Mouse (Mus musculus) CH12.LX (cell line): ENCODE measurements at regions not wholly inside any gene's neighbourhood (a gene's known extent, or its start where the extent isn't known, plus 50 kb on each side); places are given as distances from the start of the nearest gene placed in this dataset.

Experiments
- DNase-seq: peaks from one replicate; pipeline ENCODE4 v3.0.0-alpha.2; 2013; ENCODE audit errors: extremely low read depth
- H3K27ac ChIP-seq: 2 replicates; pipeline ENCODE4 v1.5.1; 2012; ENCODE audit warnings: low read depth, mild to moderate bottlenecking, control low read depth, moderate library complexity; ENCODE audit not compliant: insufficient read depth
- H3K27me3 ChIP-seq: replicated peaks from 2 replicates; pipeline ENCODE3; 2012; ENCODE audit warnings: inconsistent platforms
- H3K36me3 ChIP-seq, 2 experiments: replicated peaks in 1 of 2; 2 replicates each; pipeline versions ENCODE3 to v1.6.1; 2012; ENCODE audit warnings: inconsistent platforms in 1 of 2, low read length in 1 of 2, mild to moderate bottlenecking in 1 of 2, mixed read lengths in 1 of 2, moderate library complexity in 1 of 2; ENCODE audit not compliant: control insufficient read depth in 1 of 2, insufficient read depth in 1 of 2
- H3K4me1 ChIP-seq, 2 experiments: 2 replicates each; pipeline ENCODE4 v1.6.1; 2012; ENCODE audit warnings: inconsistent platforms in 1 of 2, moderate library complexity in 1 of 2; ENCODE audit not compliant: insufficient read depth in 2 of 2, control insufficient read depth in 1 of 2
- H3K4me2 ChIP-seq: 2 replicates; pipeline ENCODE4 v1.6.1; 2012; ENCODE audit warnings: low read depth, mild to moderate bottlenecking, control low read depth; ENCODE audit not compliant: poor library complexity, insufficient read depth, severe bottlenecking
- H3K4me3 ChIP-seq, 3 experiments: fragments of 150-350 bp in 1 of 3; sonication (generic) in 1 of 3; replicated peaks in 1 of 3; 2 replicates each; pipeline versions ENCODE3 to v1.5.1; 2011 to 2012; ENCODE audit warnings: low read depth in 2 of 3, low read length in 2 of 3, mild to moderate bottlenecking in 2 of 3, moderate library complexity in 2 of 3, control low read depth in 1 of 3, improper control_type of control experiment in 1 of 3, inconsistent platforms in 1 of 3, mixed read lengths in 1 of 3; ENCODE audit not compliant: poor library complexity in 1 of 3
- H3K79me2 ChIP-seq: replicated peaks from 2 replicates; pipeline ENCODE4 v1.6.1; 2012; ENCODE audit warnings: mild to moderate bottlenecking, moderate library complexity; ENCODE audit not compliant: control insufficient read depth, poor library complexity, insufficient read depth, severe bottlenecking; ENCODE audit errors: extremely low read depth
- H3K9ac ChIP-seq: 2 replicates; pipeline ENCODE4 v1.6.1; 2012; ENCODE audit warnings: low read depth, mild to moderate bottlenecking, control low read depth, moderate library complexity; ENCODE audit not compliant: insufficient read depth
- H3K9me3 ChIP-seq: replicated peaks from 2 replicates; pipeline ENCODE3; 2012; ENCODE audit warnings: low read length, inconsistent platforms, mixed read lengths
- BHLHE40 ChIP-seq: IDR thresholded peaks from 2 replicates; pipeline ENCODE4 v1.6.1; 2011; ENCODE audit warnings: mild to moderate bottlenecking, low read depth, low read length, improper control_type of control experiment
- CHD1 ChIP-seq: IDR thresholded peaks from 2 replicates; pipeline ENCODE4 v1.6.1; 2012; ENCODE audit warnings: low read depth, low read length, improper control_type of control experiment, inconsistent platforms
- CTCF ChIP-seq, 2 experiments: IDR thresholded peaks in 1 of 2; conservative IDR thresholded peaks in 1 of 2; 2 replicates each; pipeline ENCODE4 v1.5.1; 2011 to 2012; ENCODE audit warnings: low read depth in 2 of 2, low read length in 2 of 2, improper control_type of control experiment in 1 of 2, inconsistent platforms in 1 of 2, mild to moderate bottlenecking in 1 of 2, moderate library complexity in 1 of 2
- E2F4 ChIP-seq: IDR thresholded peaks from 2 replicates; pipeline ENCODE4 v1.6.1; 2011; ENCODE audit warnings: low read depth, low read length, improper control_type of control experiment; ENCODE audit not compliant: insufficient replicate concordance
- EP300 ChIP-seq: IDR thresholded peaks from 2 replicates; pipeline ENCODE4 v1.6.1; 2011; ENCODE audit warnings: low read length, improper control_type of control experiment
- ETS1 ChIP-seq: conservative IDR thresholded peaks from 2 replicates; pipeline ENCODE4 v1.6.1; 2012; ENCODE audit warnings: low read depth, mild to moderate bottlenecking, inconsistent platforms, low read length, improper control_type of control experiment, moderate library complexity
- GABPA ChIP-seq: IDR thresholded peaks from 2 replicates; pipeline ENCODE4 v1.6.1; 2012; ENCODE audit warnings: low read depth, low read length, improper control_type of control experiment, inconsistent platforms; ENCODE audit not compliant: insufficient replicate concordance
- HCFC1 ChIP-seq: IDR thresholded peaks from 2 replicates; pipeline ENCODE4 v1.6.1; 2012; ENCODE audit warnings: low read depth, mild to moderate bottlenecking, inconsistent platforms, low read length, improper control_type of control experiment
- JUND ChIP-seq: conservative IDR thresholded peaks from 2 replicates; pipeline ENCODE4 v1.6.1; 2011; ENCODE audit warnings: low read depth, low read length, improper control_type of control experiment
- MAFK ChIP-seq: IDR thresholded peaks from 2 replicates; pipeline ENCODE4 v1.6.1; 2011; ENCODE audit warnings: low read length, improper control_type of control experiment; ENCODE audit not compliant: insufficient replicate concordance
- MAZ ChIP-seq: IDR thresholded peaks from 2 replicates; pipeline ENCODE4 v1.6.1; 2012; ENCODE audit warnings: low read depth, mild to moderate bottlenecking, inconsistent platforms, low read length, improper control_type of control experiment, moderate library complexity
- MEF2A ChIP-seq: IDR thresholded peaks from 2 replicates; pipeline ENCODE4 v1.6.1; 2014; ENCODE audit warnings: low read depth, mild to moderate bottlenecking, inconsistent platforms, low read length, improper control_type of control experiment, borderline replicate concordance
- MXI1 ChIP-seq: IDR thresholded peaks from 2 replicates; pipeline ENCODE4 v1.6.1; 2011; ENCODE audit warnings: mild to moderate bottlenecking, low read depth, low read length, improper control_type of control experiment
- NELFE ChIP-seq: IDR thresholded peaks from 2 replicates; pipeline ENCODE4 v1.6.1; 2011; ENCODE audit warnings: low read depth, low read length, improper control_type of control experiment
- PAX5 ChIP-seq: IDR thresholded peaks from 2 replicates; pipeline ENCODE4 v1.6.1; 2012; ENCODE audit warnings: low read length, inconsistent platforms, mixed read lengths
- POLR2AphosphoS2 ChIP-seq: IDR thresholded peaks from 2 replicates; pipeline ENCODE4 v1.6.1; 2011; ENCODE audit warnings: low read depth, low read length, improper control_type of control experiment
- RCOR1 ChIP-seq: conservative IDR thresholded peaks from 2 replicates; pipeline ENCODE4 v1.6.1; 2012; ENCODE audit warnings: low read depth, mild to moderate bottlenecking, inconsistent platforms, low read length, improper control_type of control experiment
- SIN3A ChIP-seq: IDR thresholded peaks from 2 replicates; pipeline ENCODE4 v1.6.1; 2012; ENCODE audit warnings: low read length, improper control_type of control experiment, inconsistent platforms
- SMC3 ChIP-seq: IDR thresholded peaks from 2 replicates; pipeline ENCODE4 v1.6.1; 2011; ENCODE audit warnings: low read depth, low read length, improper control_type of control experiment
- TBP ChIP-seq: conservative IDR thresholded peaks from 2 replicates; pipeline ENCODE4 v1.6.1; 2011; ENCODE audit warnings: low read depth, low read length, improper control_type of control experiment
- TCF12 ChIP-seq: IDR thresholded peaks from 2 replicates; pipeline ENCODE4 v1.6.1; 2014; ENCODE audit warnings: low read depth, mild to moderate bottlenecking, inconsistent platforms, low read length, improper control_type of control experiment
- UBTF ChIP-seq: IDR thresholded peaks from 2 replicates; pipeline ENCODE4 v1.6.1; 2012; ENCODE audit warnings: low read depth, mild to moderate bottlenecking, inconsistent platforms, low read length, improper control_type of control experiment, moderate library complexity
- USF1 ChIP-seq: IDR thresholded peaks from 2 replicates; pipeline ENCODE4 v1.6.1; 2014; ENCODE audit warnings: low read depth, mild to moderate bottlenecking, inconsistent platforms, low read length, improper control_type of control experiment
- USF2 ChIP-seq: conservative IDR thresholded peaks from 2 replicates; pipeline ENCODE4 v1.6.1; 2011; ENCODE audit warnings: low read depth, low read length, improper control_type of control experiment
- ZC3H11A ChIP-seq: IDR thresholded peaks from 2 replicates; pipeline ENCODE4 v1.6.1; 2012; ENCODE audit warnings: low read depth, mild to moderate bottlenecking, inconsistent platforms, low read length, improper control_type of control experiment
- ZKSCAN1 ChIP-seq: IDR thresholded peaks from 2 replicates; pipeline ENCODE4 v1.6.1; 2012; ENCODE audit warnings: low read depth, inconsistent platforms, low read length, improper control_type of control experiment, borderline replicate concordance
- dilution Hi-C: fragments of 300-500 bp; cut with MboI; formaldehyde crosslinking; loops from 2 replicates; pipeline ENCODE4 v1.14.3; 2020; ENCODE audit warnings: low sequenced_read_pairs; ENCODE audit not compliant: extremely low pct_unique_long_range_greater_than_20kb, extremely low pct_ligation_motif_present
- in situ Hi-C: fragments of 300-500 bp; cut with MboI; formaldehyde crosslinking; loops from 3 replicates; pipeline ENCODE4 v1.14.3; 2019; ENCODE audit warnings: low sequenced_read_pairs, low pct_ligation_motif_present, low pct_unique_long_range_greater_than_20kb, mixed read lengths

DNA sequence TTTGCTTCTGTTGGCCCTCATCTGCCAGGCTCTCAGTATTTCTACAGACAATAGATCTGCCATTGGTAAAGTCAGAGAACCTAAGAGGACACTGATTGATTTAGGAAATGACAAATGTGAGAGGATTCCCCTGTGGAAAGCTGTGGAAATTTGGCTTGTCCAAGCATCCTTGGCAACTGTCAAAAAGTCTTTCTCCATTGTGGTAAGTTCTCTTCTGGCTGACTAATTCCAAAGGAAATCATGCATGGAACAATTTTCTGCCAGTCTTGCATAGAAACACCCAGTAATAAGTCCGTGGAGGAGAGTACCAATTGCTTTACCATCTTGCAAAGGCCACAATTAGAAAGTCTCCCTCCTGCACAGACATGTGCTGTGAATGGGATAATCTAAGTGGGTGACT, 349.4 kb upstream of the Syt1 start:
- in situ Hi-C loops (no loop called here), dilution Hi-C loops (no loop called here)
- Histone ChIP-seq H3K4me2 (no peak overlapping the region), H3K36me3 (no peaks in the 10 kb centered on the region), H3K4me1 (no peaks in the 10 kb centered on the region; a peak in 1 of 4 replicates), H3K4me3 (no peak overlapping the region), H3K27me3 (no peaks in the 10 kb centered on the region), H3K9me3 (no peaks in the 10 kb centered on the region), H3K79me2 (no peaks in the 10 kb centered on the region), H3K27ac (no peak overlapping the region), H3K9ac (no peak overlapping the region)
- no peak for TF ChIP-seq SIN3A
- TF ChIP-seq ZC3H11A = no peak
- TF ChIP-seq NELFE = no peak
- TF ChIP-seq USF2 = no peak
- no peak for TF ChIP-seq UBTF
- no peak for TF ChIP-seq EP300
- no peak for TF ChIP-seq HCFC1
- no peak for TF ChIP-seq PAX5
- TF ChIP-seq CTCF (conservative IDR thresholded peaks at IDR 0.05 in 1 of 2, IDR thresholded peaks at IDR 0.05 in 1 of 2; ENCODE audit: low read depth in 2 of 2, low read length in 2 of 2) = no peak
- no peak for TF ChIP-seq USF1
- no peak for DNase-seq

DNA sequence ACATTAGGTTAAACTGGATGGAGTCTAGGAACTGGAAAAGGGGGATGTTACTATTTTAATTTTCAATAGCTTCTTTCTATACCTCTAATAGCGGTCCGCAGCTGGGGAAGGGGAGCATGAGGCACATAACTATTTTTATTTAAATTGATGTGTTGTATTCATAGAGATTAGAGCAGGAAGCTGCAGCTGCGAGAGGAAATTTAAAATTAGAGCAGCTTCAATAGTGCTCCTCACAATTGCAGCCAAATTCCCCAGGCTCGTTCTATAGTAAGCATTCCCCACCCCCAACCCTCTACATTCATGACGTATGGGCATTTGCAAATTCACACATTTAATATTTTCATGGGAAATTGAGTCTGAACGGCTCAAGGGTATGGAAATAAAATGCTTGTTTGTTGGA, 348.0 kb upstream of the Syt1 start:
- dilution Hi-C loops = no loop called here
- no peaks in the 10 kb centered on the region for H3K27me3 ChIP-seq
- in situ Hi-C loops = no loop called here
- H3K36me3 ChIP-seq = no peaks in the 10 kb centered on the region
- H3K79me2 ChIP-seq = no peaks in the 10 kb centered on the region
- no peaks in the 10 kb centered on the region for H3K9me3 ChIP-seq
- no peak overlapping the region for H3K4me2 ChIP-seq
- no peak for TF ChIP-seq SMC3
- no peak for TF ChIP-seq ETS1
- H3K4me1 ChIP-seq = no peaks in the 10 kb centered on the region; a peak in 1 of 4 replicates
- no peak overlapping the region for H3K4me3 ChIP-seq
- DNase-seq = no peak
- no peak overlapping the region for H3K9ac ChIP-seq
- H3K27ac ChIP-seq = no peak overlapping the region

- Histone ChIP-seq H3K79me2 (no peaks in the 10 kb centered on the region), H3K9ac (no peak overlapping the region)
- DNase-seq = no peak
- TF ChIP-seq RCOR1 = no peak
- TF ChIP-seq TBP = no peak
- no peak for TF ChIP-seq MAFK
- TF ChIP-seq BHLHE40 = no peak
- TF ChIP-seq USF1 = no peak
- no peak for TF ChIP-seq POLR2AphosphoS2
- no peak for TF ChIP-seq MXI1
- TF ChIP-seq ZKSCAN1 = no peak
- TF ChIP-seq E2F4 = no peak
- no peak for TF ChIP-seq JUND
- no peak for TF ChIP-seq NELFE
- TF ChIP-seq USF2 = no peak
- TF ChIP-seq MEF2A = no peak
- TF ChIP-seq TCF12 = no peak
- TF ChIP-seq MAZ = no peak
- no peak for TF ChIP-seq GABPA
- TF ChIP-seq CHD1 = no peak
- TF ChIP-seq, all 38 proteins: peak for 0
- Histone ChIP-seq H3K9me3 (no peaks in the 10 kb centered on the region), H3K4me1 (peaks cover 0 to 7% of the 10 kb centered on the region in 2 experiments; a peak in 2 of 4 replicates), H3K4me2 (no peak overlapping the region), H3K4me3 (no peak overlapping the region), H3K27ac (no peak overlapping the region), H3K36me3 (no peaks in the 10 kb centered on the region), H3K27me3 (no peaks in the 10 kb centered on the region)
- in situ Hi-C loops (no loop called here), dilution Hi-C loops (no loop called here)
These were observed 322.1 kb upstream of the Syt1 start for GRCm38 (mm10) chr10:109332846-109333386.
